Mouse (Mus musculus) midbrain, embryonic 16.5 days (tissue): ENCODE measurements at regions not wholly inside any gene's neighbourhood (a gene's known extent, or its start where the extent isn't known, plus 50 kb on each side); places are given as distances from the start of the nearest gene placed in this dataset.
A peak's percentile ranks its signal among the peaks of the same experiment; 100 is the strongest.

Source experiments
- ATAC-seq: fragments of 200-750 bp; cut with Nextera tagmentation; 2 replicates; pipeline ENCODE4 v1.8.0; 2017; ENCODE audit warnings: moderate TSS enrichment
- H3K27ac ChIP-seq: fragments of 300-500 bp; sonication (generic); 2 replicates; pipeline ENCODE4 v1.5.1; 2014; ENCODE audit warnings: mild to moderate bottlenecking, low read length, mixed read lengths
- H3K27me3 ChIP-seq: fragments of 300-500 bp; sonication (generic); 2 replicates; pipeline ENCODE4 v1.6.1; 2014; ENCODE audit warnings: low read depth, low read length, mixed read lengths; ENCODE audit not compliant: control insufficient read depth, insufficient read depth
- H3K36me3 ChIP-seq: fragments of 300-500 bp; sonication (generic); 2 replicates; pipeline ENCODE4 v1.6.1; 2014; ENCODE audit warnings: mild to moderate bottlenecking, low read length, moderate library complexity, mixed read lengths; ENCODE audit not compliant: control insufficient read depth, insufficient read depth
- H3K4me1 ChIP-seq: fragments of 300-500 bp; sonication (generic); 2 replicates; pipeline ENCODE4 v1.6.1; 2014; ENCODE audit warnings: mild to moderate bottlenecking, low read length, mixed read lengths; ENCODE audit not compliant: control insufficient read depth, insufficient read depth
- H3K4me2 ChIP-seq: fragments of 300-500 bp; sonication (generic); 2 replicates; pipeline ENCODE4 v1.6.1; 2014; ENCODE audit warnings: mild to moderate bottlenecking, low read length, mixed read lengths
- H3K4me3 ChIP-seq: fragments of 300-500 bp; sonication (generic); 2 replicates; pipeline ENCODE4 v1.5.1; 2014; ENCODE audit warnings: low read depth, mild to moderate bottlenecking, low read length, moderate library complexity, mixed read lengths
- H3K9ac ChIP-seq: fragments of 300-500 bp; sonication (generic); 2 replicates; pipeline ENCODE4 v1.6.1; 2014; ENCODE audit warnings: low read depth, low read length, mixed read lengths
- H3K9me3 ChIP-seq: fragments of 300-500 bp; sonication (generic); replicated peaks from 2 replicates; pipeline ENCODE4 v1.6.1; 2014; ENCODE audit warnings: mild to moderate bottlenecking, low read length, mixed read lengths; ENCODE audit not compliant: control insufficient read depth, poor library complexity, severe bottlenecking
- WGBS: fragments of 180-500 bp; shearing (Covaris S2); extraction: QIAGEN DNeasy Blood & Tissue Kit; methylation state at CpG from one replicate; pipeline ENCODE4 v1.1.7; 2014; 5-methylcytosine and 5-hydroxymethylcytosine counted together

DNA sequence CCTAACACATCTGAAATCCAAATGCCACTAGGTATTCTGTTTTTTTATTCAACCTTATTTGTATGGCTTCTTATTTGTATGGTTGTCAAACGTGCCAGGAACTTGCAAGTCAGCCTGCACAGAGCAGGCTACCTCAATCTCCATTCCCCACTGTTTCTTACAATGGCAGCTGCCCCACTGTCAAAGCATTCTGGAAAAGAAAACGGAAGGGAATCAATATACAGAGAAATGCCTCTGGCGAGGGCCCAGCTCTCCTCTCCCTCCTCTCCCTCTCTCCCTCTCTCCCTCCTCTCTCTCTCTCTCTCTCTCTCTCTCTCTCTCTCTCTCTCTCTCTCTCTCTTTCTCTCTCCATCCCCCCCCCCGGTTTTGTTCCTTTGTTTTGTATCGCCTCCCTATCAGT, 191.0 kb downstream of the Zfp36l1 start:
- Histone ChIP-seq H3K4me2 (no peak overlapping the region), H3K4me3 (no peak overlapping the region), H3K9ac (no peak overlapping the region), H3K4me1 (peaks cover 34% of the 10 kb centered on the region), H3K27ac (peak overlapping the region; percentile 62; the same call in 1 of the 2 replicates), H3K9me3 (no peaks in the 10 kb centered on the region), H3K36me3 (no peaks in the 10 kb centered on the region), H3K27me3 (no peaks in the 10 kb centered on the region)
- no peak for ATAC-seq
- 19% methylated on average over 5 of the region's 5 CpGs for WGBS

DNA sequence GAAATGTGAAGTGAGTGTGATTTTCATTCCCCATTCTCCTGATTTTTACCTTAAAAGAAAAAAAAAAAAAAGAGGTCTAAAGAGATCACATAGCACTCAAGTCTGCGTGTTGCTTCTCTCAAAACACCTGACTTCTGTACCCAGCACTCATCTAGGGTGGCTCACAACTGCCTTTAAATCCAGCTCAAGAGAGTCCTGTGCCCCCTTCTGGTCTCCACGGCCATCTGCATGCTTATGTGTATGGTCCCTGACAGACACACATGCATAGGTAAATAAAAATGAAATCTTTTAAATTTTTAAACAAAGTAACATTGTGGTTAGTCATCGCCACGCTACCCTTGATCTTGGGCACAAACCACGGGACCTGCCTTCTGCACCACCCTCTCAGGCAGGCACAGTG, 193.8 kb downstream of the Zfp36l1 start:
- Histone ChIP-seq H3K9ac (no peak overlapping the region), H3K36me3 (no peaks in the 10 kb centered on the region), H3K27ac (no peak overlapping the region), H3K4me1 (peaks cover 9% of the 10 kb centered on the region), H3K9me3 (no peaks in the 10 kb centered on the region), H3K4me2 (no peak overlapping the region), H3K4me3 (no peak overlapping the region), H3K27me3 (no peaks in the 10 kb centered on the region)
- WGBS: 87% methylated on average over 5 of the region's 5 CpGs
- no peak; the same call in 1 of the 2 replicates for ATAC-seq

DNA sequence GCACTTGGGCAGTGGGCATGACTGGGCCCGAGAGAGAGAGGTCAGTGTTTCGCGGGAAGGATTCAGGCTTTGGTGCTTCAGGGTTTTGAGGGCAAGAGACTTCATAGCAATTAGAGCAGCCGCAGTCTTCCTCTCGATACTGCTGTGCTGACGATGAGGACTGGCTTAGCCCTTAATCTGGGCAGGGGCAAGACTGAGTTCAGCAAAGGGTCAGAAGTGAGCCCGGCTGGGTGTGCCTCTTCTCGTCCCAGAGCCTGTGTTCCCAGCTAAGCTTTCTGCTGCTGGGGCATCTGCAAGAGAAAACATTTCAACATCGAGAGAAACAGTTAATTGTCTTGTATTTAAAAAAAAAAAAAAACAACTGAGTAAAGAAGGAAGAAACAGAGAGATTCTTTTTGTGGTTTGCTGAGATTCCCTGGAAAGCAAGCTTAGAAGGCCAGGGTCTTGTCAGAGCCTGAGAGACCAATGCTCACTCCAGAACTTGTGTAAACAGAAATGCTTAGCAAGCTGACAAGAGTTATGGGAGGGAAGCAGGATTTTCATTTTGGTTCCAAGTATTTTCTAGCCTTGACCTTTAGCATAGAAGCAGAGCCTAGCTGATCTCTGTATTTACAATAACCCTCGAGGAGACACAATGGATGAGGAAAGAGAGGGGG, 195.1 kb downstream of the Zfp36l1 start:
- ATAC-seq: no peak
- Histone ChIP-seq H3K27me3 (no peaks in the 10 kb centered on the region), H3K4me2 (no peak overlapping the region), H3K4me3 (no peak overlapping the region), H3K9me3 (no peaks in the 10 kb centered on the region), H3K9ac (no peak overlapping the region), H3K36me3 (no peaks in the 10 kb centered on the region), H3K4me1 (peaks cover 9% of the 10 kb centered on the region), H3K27ac (no peak overlapping the region)
- WGBS: 41% methylated on average over 10 of the region's 10 CpGs

DNA sequence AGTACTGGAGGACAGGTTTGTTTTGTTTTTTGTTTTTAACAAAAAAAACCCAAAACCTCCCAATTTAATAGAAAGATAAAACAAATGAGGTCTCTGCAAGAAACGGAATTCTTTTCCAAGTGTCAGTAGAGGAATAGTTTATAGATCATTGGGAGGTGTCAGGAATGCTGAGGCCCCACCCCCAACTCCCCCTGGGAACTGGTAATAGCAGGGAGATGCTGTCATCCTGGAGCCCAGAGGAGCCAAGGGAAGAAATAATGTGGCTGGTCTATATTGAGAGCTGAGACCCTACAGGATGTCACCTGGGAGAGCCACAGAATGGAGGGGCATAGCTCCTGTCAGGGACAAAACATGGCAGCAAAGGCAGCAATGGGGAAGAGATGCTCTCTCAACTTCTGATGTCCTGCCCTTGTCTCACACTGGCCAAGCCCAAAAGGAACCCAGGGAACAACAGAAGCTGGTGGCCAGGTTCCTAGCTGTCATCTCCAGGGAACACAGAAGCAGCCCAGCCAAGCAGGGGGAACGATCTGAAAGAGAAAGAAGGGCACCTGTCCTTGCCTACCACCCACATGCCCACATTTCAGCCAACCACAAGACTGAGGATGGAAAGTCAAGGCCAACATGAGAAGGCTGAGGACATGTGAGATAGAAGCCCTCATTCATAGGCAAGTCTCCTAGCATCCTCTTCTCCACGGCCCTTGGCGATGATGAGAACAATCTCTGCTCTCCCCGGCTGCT, 195.7 kb downstream of the Zfp36l1 start:
- Histone ChIP-seq H3K4me1 (peaks cover 9% of the 10 kb centered on the region), H3K9ac (no peak overlapping the region), H3K27me3 (no peaks in the 10 kb centered on the region), H3K27ac (no peak overlapping the region), H3K36me3 (no peaks in the 10 kb centered on the region), H3K9me3 (no peaks in the 10 kb centered on the region), H3K4me3 (no peak overlapping the region), H3K4me2 (no peak overlapping the region)
- no peak for ATAC-seq
- 86% methylated on average over 5 of the region's 5 CpGs for WGBS

DNA sequence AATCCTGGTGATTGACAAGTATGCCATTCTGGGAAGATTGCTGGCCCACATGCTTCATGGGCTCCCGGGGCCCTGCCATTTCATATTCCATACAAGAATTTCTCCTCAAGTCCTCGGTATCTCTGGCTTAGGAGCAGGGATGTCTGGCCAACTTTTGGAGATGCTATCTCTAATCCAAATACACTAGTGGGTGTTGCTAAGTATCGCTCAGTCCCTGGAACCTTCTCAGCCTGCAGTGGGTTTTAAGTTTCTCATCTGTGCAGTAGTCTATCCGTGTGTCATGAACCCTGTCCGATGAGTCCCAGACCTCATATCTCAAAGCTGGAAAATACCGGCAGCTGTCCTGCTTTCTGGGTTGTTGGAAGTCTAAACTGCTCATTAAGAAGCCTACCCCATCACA, 198.9 kb downstream of the Zfp36l1 start:
- peaks cover 5% of the 10 kb centered on the region; the same call in 1 of the 2 replicates for H3K4me1 ChIP-seq
- H3K36me3 ChIP-seq: no peaks in the 10 kb centered on the region
- H3K27me3 ChIP-seq: no peaks in the 10 kb centered on the region
- no peak overlapping the region for H3K4me2 ChIP-seq
- H3K9me3 ChIP-seq: no peaks in the 10 kb centered on the region
- H3K9ac ChIP-seq: no peak overlapping the region
- no peak overlapping the region for H3K4me3 ChIP-seq
- ATAC-seq: no peak
- WGBS: 83% methylated on average over 6 of the region's 6 CpGs
- H3K27ac ChIP-seq: no peak overlapping the region

DNA sequence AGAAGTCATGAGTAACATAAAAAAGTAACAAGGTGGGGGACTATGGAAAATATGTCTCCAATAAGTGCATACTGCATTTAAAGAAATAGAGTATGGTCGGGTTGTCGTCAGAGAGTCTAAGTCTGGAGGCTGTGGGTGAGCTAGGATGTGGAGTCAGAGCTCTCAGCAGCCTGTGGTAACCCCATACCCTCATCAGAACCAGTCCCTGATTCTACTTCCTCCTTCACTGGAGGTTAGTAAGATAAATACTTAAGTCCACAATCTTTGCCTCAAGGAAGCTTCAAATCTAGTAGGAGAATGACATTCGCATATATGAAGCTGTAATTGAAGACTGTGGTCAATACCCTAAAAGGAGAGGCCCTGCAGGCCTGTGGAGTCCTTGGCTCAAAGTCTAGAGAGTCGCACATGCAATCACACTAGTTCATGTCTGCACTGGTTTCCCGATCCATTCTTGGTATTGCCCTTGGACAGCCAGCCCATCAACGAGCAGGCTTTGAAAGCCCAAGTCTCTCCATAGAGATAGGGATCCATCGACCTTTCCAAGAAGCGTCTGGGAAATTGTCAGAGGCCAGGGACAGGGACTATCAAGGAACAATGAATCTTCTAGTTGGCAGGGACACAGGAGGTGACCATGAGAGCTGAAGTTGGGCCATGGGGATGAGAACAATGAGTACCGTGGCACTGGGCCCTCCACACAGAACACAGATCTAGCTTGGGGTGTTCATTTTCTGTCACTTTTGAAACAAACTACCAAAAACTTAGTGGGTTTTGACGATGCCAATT, 200.3 kb downstream of the Zfp36l1 start:
- no peaks in the 10 kb centered on the region for H3K9me3 ChIP-seq
- ATAC-seq: no peak
- H3K4me1 ChIP-seq: peaks cover 5% of the 10 kb centered on the region; the same call in 1 of the 2 replicates
- no peak overlapping the region for H3K9ac ChIP-seq
- H3K4me2 ChIP-seq: no peak overlapping the region
- no peaks in the 10 kb centered on the region for H3K27me3 ChIP-seq
- no peak overlapping the region for H3K4me3 ChIP-seq
- H3K27ac ChIP-seq: no peak overlapping the region
- H3K36me3 ChIP-seq: no peaks in the 10 kb centered on the region
- 96% methylated on average over 10 of the region's 10 CpGs for WGBS

DNA sequence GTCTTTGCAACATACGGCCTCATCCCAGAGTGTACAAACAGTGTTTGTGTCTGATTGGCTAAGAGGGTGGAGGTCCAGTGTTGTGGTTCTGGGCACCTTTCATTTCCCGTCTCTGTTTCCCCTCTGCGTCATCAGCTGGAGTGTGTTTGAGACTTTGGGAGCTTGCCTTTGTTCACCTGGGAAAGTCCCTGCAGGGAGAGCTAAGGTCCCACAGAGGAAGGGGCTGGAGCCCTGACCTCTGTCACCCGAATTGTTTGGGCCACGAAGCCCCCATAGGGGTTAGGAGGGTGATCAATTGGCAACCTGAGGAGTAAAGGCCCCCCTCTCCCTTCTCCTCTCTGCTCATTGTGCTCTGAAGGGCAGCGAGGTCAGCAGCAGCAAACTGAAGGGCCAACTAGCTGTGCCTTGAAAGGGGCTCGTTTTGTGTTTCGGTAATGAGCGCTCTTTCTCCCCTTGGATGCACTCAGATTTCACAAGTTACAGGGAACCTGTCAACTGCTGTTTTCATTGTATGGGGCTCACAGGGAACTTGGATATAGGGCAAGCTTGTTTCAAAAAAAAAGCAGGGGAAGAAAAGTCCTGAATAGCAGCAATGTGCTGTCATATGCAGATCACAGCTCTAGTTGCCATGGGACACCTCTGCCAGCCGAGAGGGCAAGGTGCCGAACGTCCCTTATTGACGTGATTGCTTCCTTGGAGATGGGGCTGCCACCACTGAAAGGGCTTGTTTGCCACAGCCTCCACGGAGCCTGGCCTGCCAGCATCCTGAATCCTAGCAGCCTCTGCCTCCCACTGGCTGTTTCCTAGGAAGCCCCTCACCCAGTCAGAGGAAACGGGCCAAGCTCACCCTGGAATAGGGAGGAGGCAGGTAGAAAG, 201.7 kb downstream of the Zfp36l1 start:
- no peak overlapping the region for H3K9ac ChIP-seq
- no peak overlapping the region for H3K4me2 ChIP-seq
- H3K4me1 ChIP-seq: peaks cover 5% of the 10 kb centered on the region; the same call in 1 of the 2 replicates
- H3K27ac ChIP-seq: peak overlapping the region; percentile 66
- H3K36me3 ChIP-seq: no peaks in the 10 kb centered on the region
- ATAC-seq: peak; percentile 77
- no peaks in the 10 kb centered on the region for H3K9me3 ChIP-seq
- WGBS: 8% methylated on average over 15 of the region's 15 CpGs
- no peak overlapping the region for H3K4me3 ChIP-seq
- no peaks in the 10 kb centered on the region for H3K27me3 ChIP-seq

DNA sequence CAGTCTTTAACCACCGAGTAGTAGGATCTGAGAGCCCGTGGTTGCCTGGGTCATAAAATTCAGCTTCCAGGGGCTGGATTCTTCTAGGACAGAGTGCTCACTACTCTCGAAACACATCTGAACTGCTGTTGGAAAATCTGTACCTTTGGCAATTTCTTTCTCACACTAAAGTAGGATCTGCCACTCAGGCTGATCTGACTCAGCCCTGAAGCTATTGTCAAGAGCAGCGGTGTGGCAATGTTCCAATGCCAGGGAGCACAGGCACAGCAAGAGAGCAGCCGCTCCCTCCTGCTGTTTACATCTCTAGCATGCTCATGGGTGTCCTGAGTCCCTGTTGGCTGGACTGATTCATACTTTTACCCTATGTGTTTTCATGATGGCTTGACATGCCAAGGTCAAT, 205.2 kb downstream of the Zfp36l1 start:
- Histone ChIP-seq H3K9ac (no peak overlapping the region), H3K36me3 (no peaks in the 10 kb centered on the region), H3K4me1 (peaks cover 8% of the 10 kb centered on the region; the same call in 1 of the 2 replicates), H3K4me3 (no peak overlapping the region), H3K4me2 (no peak overlapping the region), H3K27me3 (no peaks in the 10 kb centered on the region), H3K9me3 (no peaks in the 10 kb centered on the region), H3K27ac (no peak overlapping the region)
- 66% methylated on average over 5 of the region's 5 CpGs for WGBS
- no peak for ATAC-seq
